Mouse (Mus musculus): ENCODE measurements around the gene Gm10377. TPM values are rescaled to one million over a fixed set of nuclear protein-coding genes. Genes with fewer than 3 reads are reported as not detected.
"Not testable (repeated sequence)": the region's sequence is repeated elsewhere in the genome, so short reads cannot be mapped to it uniquely, and the experiment has no call there.

Gene Gm10377
- total RNA-seq (2021) = not detected
- long read RNA-seq, experiment 1 = 0 reads
- long read RNA-seq, experiment 2 = 0 reads

DNA sequence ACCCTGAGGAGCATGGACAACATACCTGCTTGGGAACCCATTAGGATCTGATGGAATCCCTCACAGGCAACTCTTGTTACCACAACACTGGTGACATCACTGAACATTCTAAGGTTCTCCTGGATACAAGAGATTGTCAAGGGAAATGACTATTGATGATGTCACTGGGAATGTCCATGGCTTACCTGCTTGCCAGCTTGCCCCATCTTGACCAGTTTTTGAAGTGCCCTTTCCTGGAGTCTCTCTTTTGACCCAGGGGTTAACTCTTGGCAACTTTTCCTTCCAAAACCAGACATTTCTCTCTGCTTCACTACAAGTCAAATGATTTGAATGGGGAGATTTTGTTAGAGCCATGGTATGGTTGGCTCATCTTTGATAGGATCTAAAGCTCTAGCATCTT, at the start of gene Gm10377:
Gm10377 (minus strand) TSS at position 101 of the 400 bp plus-strand sequence.
- intact Hi-C loops (cut with DNase I); DNase-seq: not testable (repeated sequence)

GRCm38 (mm10) chr14:42768721-42769120, 29.1 kb downstream of the Gm10377 start, which contains the start of gene Gm3015:
Gene Gm3015, minus strand, starts transcription at chr14:42768821.
- intact Hi-C loops (cut with DNase I); DNase-seq: not testable (repeated sequence)

Other genes starting within 250 kb of the Gm10377 start
- gene Gm17124, start 198.1 kb downstream of the Gm10377 start, total RNA-seq (2021) = not detected
- not detected for gene Gm3633, start 156.1 kb downstream of the Gm10377 start, total RNA-seq (2021)
- not detected for gene Gm10378, start 142.0 kb downstream of the Gm10377 start, total RNA-seq (2021)
- gene Gm3015, start 29.2 kb downstream of the Gm10377 start, total RNA-seq (2021) = not detected
- not detected for gene Gm21977, start 55.5 kb upstream of the Gm10377 start, total RNA-seq (2021)
- gene Gm8082, start 195.6 kb upstream of the Gm10377 start, total RNA-seq (2021) = not detected
- gene Gm10376, start 217.6 kb upstream of the Gm10377 start, total RNA-seq (2021) = not detected

Data from heart, postnatal 14 days (tissue).